Mouse (Mus musculus): ENCODE data around the gene Enpep. TPM values are rescaled to one million over a fixed set of nuclear protein-coding genes. Genes with fewer than 3 reads are reported as not detected.

Gene Enpep
- polyA plus RNA-seq (2015; fragmentation: Nextera tagmentation; extraction: Ambion mirVana), result 1.4 and 2.5 TPM in 2 replicates

GRCm38 (mm10) chr3:129332586-129332985, at the start of gene Enpep:
Gene Enpep (minus strand): TSS chr3:129332720.

Other genes with a start within 250 kb of the Enpep start
- gene Pitx2, start 132.8 kb downstream of the Enpep start, polyA plus RNA-seq (2015; fragmentation: Nextera tagmentation; extraction: Ambion mirVana), result 29.8 and 34.6 TPM in 2 replicates
- 4.3 and 5.9 TPM in 2 replicates for gene Elovl6, start 199.6 kb upstream of the Enpep start, polyA plus RNA-seq (2015; fragmentation: Nextera tagmentation; extraction: Ambion mirVana)

All from skeletal muscle tissue, postnatal 0 days (tissue).